Comparison of ENCODE assay signal across 16 mouse cellular contexts in genomic region chr3:63871249-63871648, GRCm38 (mm10). TPM values are rescaled to one million over a fixed set of nuclear protein-coding genes. Genes with fewer than 3 reads are reported as not detected.
A peak's percentile ranks its signal among the peaks of the same experiment; 100 is the strongest.
DNase-seq lines count a peak whose midpoint lies in the region; ATAC-seq and TF ChIP-seq lines count a peak whose summit lies in the region.
"Had no signal": no experiment of that assay in that cellular context is flagged by ENCODE, and none has a peak within 500 bp of the region (broad histone marks: within the 10 kb centered on the region; RNA-seq: fewer than 3 reads in every experiment).

No protein-coding gene starts in this region.

- H3K27me3 ChIP-seq in kidney, postnatal 0 days (ENCODE audit: insufficient read depth, low read length), result no peaks in the 10 kb centered on the region
- H3K27me3 ChIP-seq in forebrain, embryonic 10.5 days (ENCODE audit: poor library complexity, severe bottlenecking), result no peaks in the 10 kb centered on the region
- no peaks in the 10 kb centered on the region for H3K27me3 ChIP-seq in hindbrain, postnatal 0 days (ENCODE audit: insufficient read depth, low read length)
- H3K27me3 ChIP-seq: embryonic facial prominence, embryonic 13.5 days; limb, embryonic 15.5 days had no signal

- 23% methylated on average over 2 of the region's 2 CpGs for WGBS in kidney, postnatal 0 days
- 0% methylated on average over 2 of the region's 2 CpGs for WGBS in forebrain, embryonic 10.5 days
- WGBS in hindbrain, postnatal 0 days, result 16% methylated on average over 2 of the region's 2 CpGs

- H3K9me3 ChIP-seq in kidney, postnatal 0 days (replicated peaks; ENCODE audit: low read length), result no peaks in the 10 kb centered on the region
- no peaks in the 10 kb centered on the region for H3K9me3 ChIP-seq in forebrain, embryonic 10.5 days
- H3K9me3 ChIP-seq in hindbrain, postnatal 0 days (ENCODE audit: low read length), result no peaks in the 10 kb centered on the region
- H3K9me3 ChIP-seq: embryonic facial prominence, embryonic 13.5 days; limb, embryonic 15.5 days had no signal

- no peaks in the 10 kb centered on the region for H3K36me3 ChIP-seq in kidney, postnatal 0 days (ENCODE audit: insufficient read depth, low read length)
- peaks cover 26% of the 10 kb centered on the region for H3K36me3 ChIP-seq in forebrain, embryonic 10.5 days (replicated peaks)
- no peaks in the 10 kb centered on the region for H3K36me3 ChIP-seq in hindbrain, postnatal 0 days (ENCODE audit: insufficient read depth, low read length)
- H3K36me3 ChIP-seq: embryonic facial prominence, embryonic 13.5 days; limb, embryonic 15.5 days had no signal

- H3K4me1 ChIP-seq in kidney, postnatal 0 days (replicated peaks; ENCODE audit: insufficient read depth, low read length), result no peaks in the 10 kb centered on the region
- H3K4me1 ChIP-seq in forebrain, embryonic 10.5 days, result peaks cover 36% of the 10 kb centered on the region
- H3K4me1 ChIP-seq in hindbrain, postnatal 0 days (ENCODE audit: insufficient read depth, low read length), result no peaks in the 10 kb centered on the region
- H3K4me1 ChIP-seq: limb, embryonic 15.5 days had no signal

- ATAC-seq in kidney, postnatal 0 days (replicated peaks; ENCODE audit: low FRiP score, low read depth), result peak; percentile 25
- peak; percentile 50 for ATAC-seq in hindbrain, postnatal 0 days
- ATAC-seq: intestine, postnatal 0 days had no signal

- DNase-seq in kidney, postnatal 0 days (ENCODE audit: low spot score), result peak; percentile 21
- DNase-seq in kidney, postnatal 14 days, result no peak
- peak; percentile 16 for DNase-seq in brain, adult 2 months (ENCODE audit: low read depth, low spot score)
- DNase-seq in forebrain, embryonic 10.5 days (ENCODE audit: extremely low spot score, low spot score), result peak; percentile 40
- peak; percentile 27 for DNase-seq in hindbrain, postnatal 0 days (ENCODE audit: low spot score)
- no peak for DNase-seq in liver
- DNase-seq in adrenal gland, adult 18-20 months (ENCODE audit: low spot score in 2 of 2), result no peak
- no peak for DNase-seq in adrenal gland, postnatal 36 days
- DNase-seq: gastrocnemius, postnatal 14 days; spleen, adult 18-20 months; thymus, adult 18-20 months had no signal

- TF ChIP-seq CTCF in kidney, postnatal 0 days (IDR thresholded peaks at IDR 0.05; ENCODE audit: low read depth), result no peak
- no peak for TF ChIP-seq CTCF in hindbrain, postnatal 0 days (IDR thresholded peaks at IDR 0.05; ENCODE audit: low read depth)

- no peak overlapping the region for H3K4me2 ChIP-seq in kidney, postnatal 0 days (ENCODE audit: low read length)
- H3K4me2 ChIP-seq in hindbrain, postnatal 0 days (ENCODE audit: low read depth, low read length), result no peak overlapping the region
- H3K4me2 ChIP-seq: embryonic facial prominence, embryonic 13.5 days; limb, embryonic 15.5 days had no signal

- H3K27ac ChIP-seq in kidney, postnatal 0 days, result no peak overlapping the region
- peak overlapping the region; percentile 80 for H3K27ac ChIP-seq in forebrain, embryonic 10.5 days
- H3K27ac ChIP-seq in hindbrain, postnatal 0 days, result no peak overlapping the region
- H3K27ac ChIP-seq: embryonic facial prominence, embryonic 13.5 days; limb, embryonic 15.5 days had no signal

- no peak overlapping the region for H3K4me3 ChIP-seq in kidney, postnatal 0 days (replicated peaks; ENCODE audit: low read depth, low read length)
- peak overlapping the region; percentile 18; the same call in 1 of the 2 replicates for H3K4me3 ChIP-seq in forebrain, embryonic 10.5 days
- no peak overlapping the region for H3K4me3 ChIP-seq in hindbrain, postnatal 0 days (ENCODE audit: low read length)
- H3K4me3 ChIP-seq: embryonic facial prominence, embryonic 13.5 days; limb, embryonic 15.5 days had no signal

- H3K9ac ChIP-seq in kidney, postnatal 0 days (ENCODE audit: low read depth, low read length), result no peak overlapping the region
- H3K9ac ChIP-seq in hindbrain, postnatal 0 days (replicated peaks; ENCODE audit: low read length), result no peak overlapping the region
- H3K9ac ChIP-seq: embryonic facial prominence, embryonic 13.5 days; limb, embryonic 15.5 days had no signal

RNA-seq across cellular contexts. Expression of gene Plch1, which starts 28.0 kb away (rescaled TPM):
- polyA plus RNA-seq in kidney, postnatal 0 days (2015; fragmentation: Nextera tagmentation; extraction: Ambion mirVana), result 5.3 and 6.2 TPM in 2 replicates
- 28.7 and 32.8 TPM in 2 replicates for polyA plus RNA-seq in forebrain, embryonic 10.5 days (2016; fragmentation: Nextera tagmentation; extraction: Ambion mirVana)
- 10.7 and 11.7 TPM in 2 replicates for total RNA-seq in hindbrain, postnatal 0 days (2014; rRNA removed)
- polyA plus RNA-seq in hindbrain, postnatal 0 days (2015; fragmentation: Nextera tagmentation; extraction: Ambion mirVana), result 3.7 and 4.1 TPM in 2 replicates
- total RNA-seq in adrenal gland, adult 18-20 months (2021), result under 1 TPM in 1 of 2 experiments, not detected in 1; 0.06 TPM
- total RNA-seq in adrenal gland, postnatal 36 days (2021), result under 1 TPM; 0.16 to 0.23 TPM
- total RNA-seq: megakaryocyte-erythroid progenitor cell, adult 5-6 weeks had no signal
- polyA plus RNA-seq: C2C12 had no signal

RNA-seq across cellular contexts. Expression of gene E130311K13Rik, which starts 58.0 kb away (rescaled TPM):
- 4.4 and 6.4 TPM in 2 replicates for polyA plus RNA-seq in kidney, postnatal 0 days (2015; fragmentation: Nextera tagmentation; extraction: Ambion mirVana)
- polyA plus RNA-seq in forebrain, embryonic 10.5 days (2016; fragmentation: Nextera tagmentation; extraction: Ambion mirVana), result 2.7 and 3.0 TPM in 2 replicates
- total RNA-seq in hindbrain, postnatal 0 days (2014; rRNA removed), result 6.4 and 9.5 TPM in 2 replicates
- 10.9 and 12.9 TPM in 2 replicates for polyA plus RNA-seq in hindbrain, postnatal 0 days (2015; fragmentation: Nextera tagmentation; extraction: Ambion mirVana)
- total RNA-seq in adrenal gland, adult 18-20 months (2021), result 1 to 10 TPM; 7.0 to 8.1 TPM
- 10 to 100 TPM in 1 of 2 experiments, 1 to 10 TPM in 1; 8.3 to 14.1 TPM for total RNA-seq in adrenal gland, postnatal 36 days (2021)

Comparison
In these comparisons a context has a peak if more than half of its experiments do, and no peak if none do; other contexts are left out.
1. DNase-seq: peak in kidney, postnatal 0 days (single experiment), brain, adult 2 months (single experiment), forebrain, embryonic 10.5 days (single experiment) and hindbrain, postnatal 0 days (single experiment); none in kidney, postnatal 14 days (single experiment), liver (single experiment), adrenal gland, adult 18-20 months (0 of 2) and adrenal gland, postnatal 36 days (0 of 2).